In genomic region chr3:52790942-52791341, GRCm38 (mm10) we compare ENCODE assay signal across 19 mouse cellular contexts.
"Had no signal": no experiment of that assay in that cellular context is flagged by ENCODE, and none has a peak within 500 bp of the region (broad histone marks: within the 10 kb centered on the region; RNA-seq: fewer than 3 reads in every experiment).

No protein-coding gene starts in this region.

- H3K9ac ChIP-seq: limb, embryonic 12.5 days; limb, embryonic 15.5 days; liver, embryonic 14.5 days; liver, postnatal 0 days; lung, embryonic 14.5 days; neural tube, embryonic 13.5 days; stomach, embryonic 15.5 days had no signal

- H3K4me1 ChIP-seq: limb, embryonic 15.5 days; neural tube, embryonic 13.5 days; stomach, embryonic 15.5 days had no signal

- DNase-seq: kidney, adult 9 months; kidney, postnatal 25 days; left cerebral cortex, postnatal 4 days; liver, postnatal 0 days; lung, embryonic 14.5 days; midbrain, embryonic 14.5 days; retina, postnatal 1 day; right cerebral cortex, postnatal 25 days; spleen, adult 18-20 months; thymus, postnatal 36 days had no signal

- ATAC-seq: liver, postnatal 0 days; lung, postnatal 0 days had no signal

- H3K4me2 ChIP-seq: limb, embryonic 12.5 days; limb, embryonic 15.5 days; liver, embryonic 11.5 days; lung, embryonic 14.5 days; midbrain, embryonic 11.5 days; neural tube, embryonic 13.5 days; stomach, embryonic 15.5 days had no signal

- H3K36me3 ChIP-seq: limb, embryonic 12.5 days; limb, embryonic 15.5 days; neural tube, embryonic 13.5 days; stomach, embryonic 15.5 days had no signal

- H3K9me3 ChIP-seq: limb, embryonic 12.5 days; limb, embryonic 15.5 days; neural tube, embryonic 13.5 days; stomach, embryonic 15.5 days had no signal

- H3K4me3 ChIP-seq: limb, embryonic 12.5 days; limb, embryonic 15.5 days; neural tube, embryonic 13.5 days; stomach, embryonic 15.5 days had no signal

- H3K27ac ChIP-seq: kidney, postnatal 0 days; limb, embryonic 12.5 days; limb, embryonic 15.5 days; liver, embryonic 14.5 days; neural tube, embryonic 13.5 days; stomach, embryonic 15.5 days had no signal

- H3K27me3 ChIP-seq: limb, embryonic 12.5 days; limb, embryonic 15.5 days; neural tube, embryonic 13.5 days; stomach, embryonic 15.5 days had no signal
